Mouse (Mus musculus) forebrain, embryonic 11.5 days (tissue): ENCODE measurements around the gene Adprhl2. TPM values are rescaled to one million over a fixed set of nuclear protein-coding genes. Genes with fewer than 3 reads are reported as not detected.

ENCODE experiments used
- ATAC-seq: fragments of 200-750 bp; cut with Nextera tagmentation; replicated peaks from 2 replicates; pipeline ENCODE4 v1.8.0; 2017; ENCODE audit warnings: moderate TSS enrichment; ENCODE audit not compliant: low FRiP score
- DNase-seq: peaks from one replicate; pipeline ENCODE4 v3.0.0-alpha.2; 2017; ENCODE audit warnings: low spot score
- H3K27ac ChIP-seq: fragments of 300-500 bp; sonication (generic); 2 replicates; pipeline ENCODE4 v1.5.1; 2014; ENCODE audit warnings: low read depth, low read length
- H3K27me3 ChIP-seq: fragments of 300-500 bp; sonication (generic); 2 replicates; pipeline ENCODE4 v1.6.1; 2014; ENCODE audit warnings: mild to moderate bottlenecking, low read length, mixed read lengths; ENCODE audit not compliant: control insufficient read depth, insufficient read depth
- H3K36me3 ChIP-seq: fragments of 300-500 bp; sonication (generic); 2 replicates; pipeline ENCODE4 v1.6.1; 2014; ENCODE audit warnings: mild to moderate bottlenecking, low read length, moderate library complexity, mixed read lengths; ENCODE audit not compliant: control insufficient read depth, insufficient read depth
- H3K4me1 ChIP-seq: fragments of 300-500 bp; sonication (generic); replicated peaks from 2 replicates; pipeline ENCODE4 v1.6.1; 2014; ENCODE audit warnings: low read length, mixed read lengths; ENCODE audit not compliant: control insufficient read depth, insufficient read depth
- H3K4me2 ChIP-seq: fragments of 300-500 bp; sonication (generic); 2 replicates; pipeline ENCODE4 v1.6.1; 2014; ENCODE audit warnings: low read depth, mild to moderate bottlenecking, low read length, moderate library complexity, mixed read lengths; ENCODE audit not compliant: severe bottlenecking
- H3K4me3 ChIP-seq: fragments of 300-500 bp; sonication (generic); 2 replicates; pipeline ENCODE4 v1.5.1; 2014; ENCODE audit warnings: low read depth, low read length
- H3K9ac ChIP-seq: fragments of 300-500 bp; sonication (generic); 2 replicates; pipeline ENCODE4 v1.6.1; 2014; ENCODE audit warnings: low read length
- H3K9me3 ChIP-seq: fragments of 300-500 bp; sonication (generic); 2 replicates; pipeline ENCODE4 v1.6.1; 2016; ENCODE audit warnings: low read length, mixed read lengths; ENCODE audit not compliant: control insufficient read depth
- WGBS: fragments of 180-500 bp; shearing (Covaris S2); extraction: QIAGEN DNeasy Blood & Tissue Kit; methylation state at CpG from one replicate; pipeline ENCODE4 v1.1.7; 2014; 5-methylcytosine and 5-hydroxymethylcytosine counted together
- polyA plus RNA-seq: library from polyadenylated mRNA; unstranded; fragments of >200 nt; fragmentation: Nextera tagmentation; extraction: Ambion mirVana; gene quantifications from 2 replicates; pipeline ENCODE4 v1.2.1, GENCODE M21; 2014

Adprhl2 gene
- polyA plus RNA-seq, 1 experiment from 2014 or later = 66.5 TPM

- H3K9ac ChIP-seq = peak within 1 kb of the TSS; percentile 32
- no peak within 1 kb of the TSS for H3K4me3 ChIP-seq
These were observed 3.9 kb upstream of the Adprhl2 start, which contains the start of gene Tekt2 for GRCm38 (mm10) chr4:126325281-126325861. Tekt2 (minus strand) TSS chr4:126325688.

GRCm38 (mm10) chr4:126324861-126325260 lies 3.4 kb upstream of the Adprhl2 start:
- H3K4me3 ChIP-seq = no peak overlapping the region
- no peak overlapping the region; the same call in none of the 2 replicates for H3K9ac ChIP-seq
- no peaks in the 10 kb centered on the region for H3K9me3 ChIP-seq
- H3K36me3 ChIP-seq = no peaks in the 10 kb centered on the region
- H3K4me1 ChIP-seq = peaks cover 6% of the 10 kb centered on the region; the same call in 1 of the 2 replicates
- H3K27me3 ChIP-seq = peaks cover 14% of the 10 kb centered on the region; the same call in 1 of the 2 replicates
- 15% methylated on average over 13 of the region's 13 CpGs for WGBS
- no peak overlapping the region for H3K27ac ChIP-seq
- ATAC-seq = no peak
- DNase-seq = no peak
- no peak overlapping the region for H3K4me2 ChIP-seq

More at GRCm38 (mm10) chr4:126325281-126325861, 3.9 kb upstream of the Adprhl2 start, which contains the start of gene Tekt2:
- ATAC-seq (no peak), DNase-seq (no peak)
- Histone ChIP-seq H3K4me1 (peaks cover 5% of the 10 kb centered on the region; the same call in 1 of the 2 replicates), H3K4me2 (0 out of 2 replicates have a peak within 1 kb of the TSS, but pooled peaks have one; percentile 27), H3K9me3 (no peaks in the 10 kb centered on the region), H3K27ac (no peak within 1 kb of the TSS), H3K36me3 (no peaks in the 10 kb centered on the region), H3K27me3 (peaks cover 14% of the 10 kb centered on the region; the same call in 1 of the 2 replicates)
- 10% methylated on average over 23 of the region's 23 CpGs for WGBS

GRCm38 (mm10) chr4:126322646-126323045 lies 1.1 kb upstream of the Adprhl2 start:
- 94% methylated on average over 13 of the region's 13 CpGs for WGBS
- Histone ChIP-seq H3K36me3 (no peaks in the 10 kb centered on the region; the same call in 1 of the 2 replicates), H3K4me1 (peaks cover 6% of the 10 kb centered on the region; the same call in 1 of the 2 replicates), H3K9me3 (no peaks in the 10 kb centered on the region), H3K27ac (no peak overlapping the region), H3K4me3 (no peak overlapping the region), H3K27me3 (peaks cover 14% of the 10 kb centered on the region; the same call in 1 of the 2 replicates), H3K9ac (no peak overlapping the region), H3K4me2 (no peak overlapping the region)
- DNase-seq (no peak), ATAC-seq (no peak)

- Histone ChIP-seq H3K9ac (no peak overlapping the region), H3K4me2 (peak overlapping the region; percentile 62), H3K4me3 (peak overlapping the region; percentile 84), H3K27me3 (peaks cover 14% of the 10 kb centered on the region; the same call in 1 of the 2 replicates), H3K36me3 (peaks cover 2% of the 10 kb centered on the region), H3K27ac (no peak overlapping the region), H3K4me1 (peaks cover 6% of the 10 kb centered on the region; the same call in 1 of the 2 replicates), H3K9me3 (no peaks in the 10 kb centered on the region)
- DNase-seq = no peak
- 54% methylated on average over 28 of the region's 28 CpGs for WGBS
- ATAC-seq = no peak; the same call in 1 of the 2 replicates
These were observed 480 bp upstream of the Adprhl2 start for GRCm38 (mm10) chr4:126321854-126322511.

- Histone ChIP-seq H3K4me2 (no peak overlapping the region), H3K9me3 (no peaks in the 10 kb centered on the region), H3K9ac (no peak overlapping the region), H3K27ac (no peak overlapping the region), H3K4me3 (no peak overlapping the region), H3K36me3 (peaks cover 6% of the 10 kb centered on the region), H3K27me3 (peaks cover 6% of the 10 kb centered on the region; the same call in 1 of the 2 replicates), H3K4me1 (peaks cover 6% of the 10 kb centered on the region; the same call in 1 of the 2 replicates)
- DNase-seq (no peak), ATAC-seq (no peak)
- WGBS = 88% methylated on average over 6 of the region's 6 CpGs
These were observed 1.7 kb downstream of the Adprhl2 start for GRCm38 (mm10) chr4:126319806-126320205.

- no peak overlapping the region for H3K4me3 ChIP-seq
- no peak for ATAC-seq
- H3K36me3 ChIP-seq = peaks cover 6% of the 10 kb centered on the region
- 94% methylated on average over 13 of the region's 13 CpGs for WGBS
- no peak overlapping the region for H3K9ac ChIP-seq
- H3K27me3 ChIP-seq = no peaks in the 10 kb centered on the region
- H3K4me1 ChIP-seq = peaks cover 3% of the 10 kb centered on the region; the same call in 1 of the 2 replicates
- H3K27ac ChIP-seq = no peak overlapping the region
- H3K4me2 ChIP-seq = no peak overlapping the region
- DNase-seq = no peak
- no peaks in the 10 kb centered on the region for H3K9me3 ChIP-seq
These were observed 5.0 kb downstream of the Adprhl2 start for GRCm38 (mm10) chr4:126316443-126317040.

- ATAC-seq (no peak), DNase-seq (no peak)
- Histone ChIP-seq H3K4me1 (peaks cover 3% of the 10 kb centered on the region; the same call in 1 of the 2 replicates), H3K9ac (no peak overlapping the region), H3K4me3 (no peak overlapping the region), H3K9me3 (no peaks in the 10 kb centered on the region), H3K4me2 (no peak overlapping the region), H3K27ac (no peak overlapping the region), H3K27me3 (no peaks in the 10 kb centered on the region), H3K36me3 (peaks cover 6% of the 10 kb centered on the region)
- 56% methylated on average over 5 of the region's 5 CpGs for WGBS
These were observed 5.6 kb downstream of the Adprhl2 start for GRCm38 (mm10) chr4:126315931-126316330.

- Histone ChIP-seq H3K4me2 (no peak overlapping the region), H3K27ac (no peak overlapping the region), H3K27me3 (no peaks in the 10 kb centered on the region), H3K9ac (no peak overlapping the region), H3K9me3 (no peaks in the 10 kb centered on the region), H3K4me3 (no peak overlapping the region), H3K36me3 (peaks cover 6% of the 10 kb centered on the region), H3K4me1 (peaks cover 2% of the 10 kb centered on the region; the same call in 1 of the 2 replicates)
- ATAC-seq (no peak), DNase-seq (no peak)
- 53% methylated on average over 10 of the region's 10 CpGs for whole genome bisulfite sequencing
These were observed 7.1 kb downstream of the Adprhl2 start for GRCm38 (mm10) chr4:126314393-126314792.
